Mouse (Mus musculus) MEL (cell line): ENCODE data around the gene Dqx1. TPM values are rescaled to one million over a fixed set of nuclear protein-coding genes. Genes with fewer than 3 reads are reported as not detected.
A peak's percentile ranks its signal among the peaks of the same experiment; 100 is the strongest.

Experiments used
- DNase-seq: peaks from one replicate; pipeline ENCODE4 v3.0.0; 2011; ENCODE audit warnings: low read depth, low spot score
- H3K27ac ChIP-seq: 2 replicates; pipeline ENCODE4 v1.5.1; 2012; ENCODE audit warnings: low read depth, mild to moderate bottlenecking, control low read depth, low read length, moderate library complexity; ENCODE audit not compliant: control insufficient read depth
- H3K27me3 ChIP-seq, 2 experiments: fragments of 150-350 bp in 1 of 2; sonication (generic) in 1 of 2; 2 replicates each; pipeline ENCODE4 v1.6.1; 2012; ENCODE audit warnings: low read length in 2 of 2, mild to moderate bottlenecking in 2 of 2, improper control_type of control experiment in 1 of 2, moderate library complexity in 1 of 2; ENCODE audit not compliant: insufficient read depth in 2 of 2, control insufficient read depth in 1 of 2
- H3K36me3 ChIP-seq, 2 experiments: 2 replicates each; pipeline ENCODE4 v1.6.1; 2012 to 2014; ENCODE audit warnings: low read length in 2 of 2, improper control_type of control experiment in 1 of 2, inconsistent platforms in 1 of 2, mild to moderate bottlenecking in 1 of 2; ENCODE audit not compliant: insufficient read depth in 2 of 2, control insufficient read depth in 1 of 2
- H3K4me1 ChIP-seq, 2 experiments: fragments of 150-350 bp in 1 of 2; sonication (generic) in 1 of 2; 2 replicates each; pipeline ENCODE4 v1.6.1; 2012; ENCODE audit warnings: low read length in 2 of 2, improper control_type of control experiment in 1 of 2, mild to moderate bottlenecking in 1 of 2; ENCODE audit not compliant: insufficient read depth in 2 of 2, control insufficient read depth in 1 of 2
- H3K4me3 ChIP-seq, 2 experiments: fragments of 150-350 bp in 1 of 2; sonication (generic) in 1 of 2; 2 replicates each; pipeline ENCODE4 v1.5.1; 2012; ENCODE audit warnings: low read depth in 2 of 2, low read length in 2 of 2, mild to moderate bottlenecking in 2 of 2, moderate library complexity in 2 of 2, control low read depth in 1 of 2, improper control_type of control experiment in 1 of 2; ENCODE audit not compliant: control insufficient read depth in 1 of 2, insufficient read depth in 1 of 2
- H3K79me2 ChIP-seq: 2 replicates; pipeline ENCODE4 v1.6.1; 2012; ENCODE audit warnings: mild to moderate bottlenecking, low read length, moderate library complexity; ENCODE audit not compliant: control insufficient read depth, poor library complexity, insufficient read depth
- H3K9ac ChIP-seq: 2 replicates; pipeline ENCODE4 v1.6.1; 2012; ENCODE audit warnings: low read depth, mild to moderate bottlenecking, control low read depth, low read length, moderate library complexity; ENCODE audit not compliant: control insufficient read depth, poor library complexity, severe bottlenecking
- H3K9me3 ChIP-seq: fragments of 150-350 bp; sonication (generic); replicated peaks from 2 replicates; pipeline ENCODE4 v1.6.1; 2012; ENCODE audit warnings: mild to moderate bottlenecking, low read length, improper control_type of control experiment, moderate library complexity; ENCODE audit not compliant: insufficient read depth
- CHD1 ChIP-seq: IDR thresholded peaks from 2 replicates; pipeline ENCODE4 v1.6.1; 2012; ENCODE audit warnings: low read depth, mild to moderate bottlenecking, inconsistent platforms, low read length, improper control_type of control experiment
- CHD2 ChIP-seq: IDR thresholded peaks from 2 replicates; pipeline ENCODE4 v1.6.1; 2011; ENCODE audit warnings: low read length, improper control_type of control experiment
- E2F4 ChIP-seq: IDR thresholded peaks from 2 replicates; pipeline ENCODE4 v1.6.1; 2011; ENCODE audit warnings: low read depth, low read length, improper control_type of control experiment, borderline replicate concordance
- EP300 ChIP-seq, 2 experiments: IDR thresholded peaks; 2 replicates each; pipeline ENCODE4 v1.6.1; 2011; ENCODE audit warnings: improper control_type of control experiment in 2 of 2, low read length in 2 of 2, low read depth in 1 of 2, mild to moderate bottlenecking in 1 of 2
- ETS1 ChIP-seq: IDR thresholded peaks from 2 replicates; pipeline ENCODE4 v1.6.1; 2012; ENCODE audit warnings: low read depth, mild to moderate bottlenecking, inconsistent platforms, low read length, improper control_type of control experiment, moderate library complexity
- GABPA ChIP-seq: IDR thresholded peaks from 2 replicates; pipeline ENCODE4 v1.6.1; 2012; ENCODE audit warnings: low read depth, mild to moderate bottlenecking, inconsistent platforms, low read length, improper control_type of control experiment, moderate library complexity
- GATA1 ChIP-seq: IDR thresholded peaks from 2 replicates; pipeline ENCODE4 v1.6.1; 2011; ENCODE audit warnings: low read depth, low read length, improper control_type of control experiment
- HCFC1 ChIP-seq: IDR thresholded peaks from 2 replicates; pipeline ENCODE4 v1.6.1; 2012; ENCODE audit warnings: low read depth, mild to moderate bottlenecking, inconsistent platforms, low read length, improper control_type of control experiment, moderate library complexity
- KAT2A ChIP-seq: conservative IDR thresholded peaks from 2 replicates; pipeline ENCODE4 v1.6.1; 2012; ENCODE audit warnings: low read depth, low read length, improper control_type of control experiment, inconsistent platforms
- MAFK ChIP-seq: IDR thresholded peaks from 2 replicates; pipeline ENCODE4 v1.6.1; 2011; ENCODE audit warnings: low read depth, mild to moderate bottlenecking, low read length, improper control_type of control experiment, borderline replicate concordance
- MAZ ChIP-seq: IDR thresholded peaks from 2 replicates; pipeline ENCODE4 v1.6.1; 2012; ENCODE audit warnings: low read depth, mild to moderate bottlenecking, inconsistent platforms, low read length, improper control_type of control experiment
- MEF2A ChIP-seq: IDR thresholded peaks from 2 replicates; pipeline ENCODE4 v1.6.1; 2014; ENCODE audit warnings: low read depth, mild to moderate bottlenecking, inconsistent platforms, low read length, improper control_type of control experiment; ENCODE audit not compliant: poor library complexity, insufficient replicate concordance, severe bottlenecking; ENCODE audit errors: extremely low read depth
- MYB ChIP-seq: IDR thresholded peaks from 2 replicates; pipeline ENCODE4 v1.6.1; 2011; ENCODE audit warnings: mild to moderate bottlenecking, low read depth, low read length, improper control_type of control experiment
- MYC ChIP-seq: IDR thresholded peaks from 2 replicates; pipeline ENCODE4 v1.6.1; 2011; ENCODE audit warnings: low read depth, mild to moderate bottlenecking, low read length, improper control_type of control experiment, moderate library complexity
- NELFE ChIP-seq: IDR thresholded peaks from 2 replicates; pipeline ENCODE4 v1.6.1; 2011; ENCODE audit warnings: low read depth, low read length, improper control_type of control experiment
- NRF1 ChIP-seq: IDR thresholded peaks from 2 replicates; pipeline ENCODE4 v1.6.1; 2014; ENCODE audit warnings: low read depth, mild to moderate bottlenecking, inconsistent platforms, low read length, improper control_type of control experiment, moderate library complexity; ENCODE audit not compliant: poor library complexity, insufficient read depth, severe bottlenecking
- POLR2A ChIP-seq, 2 experiments: IDR thresholded peaks; 2 replicates each; pipeline ENCODE4 v1.6.1; 2011 to 2012; ENCODE audit warnings: low read length in 2 of 2, mild to moderate bottlenecking in 2 of 2, control low read depth in 1 of 2, improper control_type of control experiment in 1 of 2, low read depth in 1 of 2, moderate library complexity in 1 of 2; ENCODE audit not compliant: control insufficient read depth in 1 of 2, insufficient read depth in 1 of 2, poor library complexity in 1 of 2
- POLR2AphosphoS2 ChIP-seq: IDR thresholded peaks from 2 replicates; pipeline ENCODE4 v1.6.1; 2011; ENCODE audit warnings: low read length, improper control_type of control experiment
- POLR2AphosphoS5 ChIP-seq: IDR thresholded peaks from 2 replicates; pipeline ENCODE4 v1.6.1; 2012; ENCODE audit warnings: low read depth, borderline replicate concordance, mild to moderate bottlenecking, inconsistent platforms, low read length, moderate library complexity, mixed read lengths
- RAD21 ChIP-seq: IDR thresholded peaks from 2 replicates; pipeline ENCODE4 v1.6.1; 2011; ENCODE audit warnings: mild to moderate bottlenecking, low read depth, low read length, improper control_type of control experiment
- SIN3A ChIP-seq: IDR thresholded peaks from 2 replicates; pipeline ENCODE4 v1.6.1; 2012; ENCODE audit warnings: low read length, improper control_type of control experiment, inconsistent platforms
- SMC3 ChIP-seq: IDR thresholded peaks from 2 replicates; pipeline ENCODE4 v1.6.1; 2011; ENCODE audit warnings: low read depth, low read length, improper control_type of control experiment
- TBP ChIP-seq: IDR thresholded peaks from 2 replicates; pipeline ENCODE4 v1.8.0; 2011; ENCODE audit warnings: low read depth, low read length, improper control_type of control experiment
- TCF12 ChIP-seq: IDR thresholded peaks from 2 replicates; pipeline ENCODE4 v1.6.1; 2014; ENCODE audit warnings: low read depth, mild to moderate bottlenecking, inconsistent platforms, low read length, improper control_type of control experiment, moderate library complexity
- UBTF ChIP-seq: IDR thresholded peaks from 2 replicates; pipeline ENCODE4 v1.6.1; 2012; ENCODE audit warnings: low read depth, mild to moderate bottlenecking, inconsistent platforms, low read length, improper control_type of control experiment, moderate library complexity, borderline replicate concordance; ENCODE audit not compliant: insufficient read depth
- USF1 ChIP-seq: IDR thresholded peaks from 2 replicates; pipeline ENCODE4 v1.6.1; 2014; ENCODE audit warnings: low read depth, mild to moderate bottlenecking, inconsistent platforms, low read length, improper control_type of control experiment, moderate library complexity
- USF2 ChIP-seq, 2 experiments: IDR thresholded peaks; 2 replicates each; pipeline ENCODE4 v1.6.1; 2011 to 2012; ENCODE audit warnings: improper control_type of control experiment in 2 of 2, low read length in 2 of 2, borderline replicate concordance in 1 of 2, inconsistent platforms in 1 of 2, low read depth in 1 of 2, mild to moderate bottlenecking in 1 of 2; ENCODE audit not compliant: insufficient read depth in 1 of 2
- ZC3H11A ChIP-seq: IDR thresholded peaks from 2 replicates; pipeline ENCODE4 v1.6.1; 2012; ENCODE audit warnings: low read depth, mild to moderate bottlenecking, inconsistent platforms, low read length, improper control_type of control experiment
- ZMIZ1 ChIP-seq: IDR thresholded peaks from 2 replicates; pipeline ENCODE4 v1.6.1; 2012; ENCODE audit warnings: low read depth, mild to moderate bottlenecking, inconsistent platforms, low read length, improper control_type of control experiment, moderate library complexity
- polyA plus RNA-seq, 2 experiments: library from polyadenylated mRNA; stranded (reverse) in 1 of 2; unstranded in 1 of 2; fragments of >175 nt in 1 of 2; fragments of >200 nt in 1 of 2; gene quantifications; 2 replicates each; pipeline versions ENCODE4 v1.2.1 to v1.2.4; 2012; ENCODE audit warnings: low replicate concordance in 2 of 2, low read depth in 1 of 2; ENCODE audit not compliant: insufficient read length in 2 of 2, insufficient read depth in 1 of 2, missing spikeins in 1 of 2
- total RNA-seq: library from RNA; depleted of rRNA; stranded (reverse); fragments of 300-350 nt; gene quantifications from 2 replicates; pipeline ENCODE4 v1.2.3, GENCODE M21; 2012

Gene Dqx1
- total and polyA plus RNA-seq, 3 experiments = 1.3 to 3.4 TPM; not detected in 1

DNA sequence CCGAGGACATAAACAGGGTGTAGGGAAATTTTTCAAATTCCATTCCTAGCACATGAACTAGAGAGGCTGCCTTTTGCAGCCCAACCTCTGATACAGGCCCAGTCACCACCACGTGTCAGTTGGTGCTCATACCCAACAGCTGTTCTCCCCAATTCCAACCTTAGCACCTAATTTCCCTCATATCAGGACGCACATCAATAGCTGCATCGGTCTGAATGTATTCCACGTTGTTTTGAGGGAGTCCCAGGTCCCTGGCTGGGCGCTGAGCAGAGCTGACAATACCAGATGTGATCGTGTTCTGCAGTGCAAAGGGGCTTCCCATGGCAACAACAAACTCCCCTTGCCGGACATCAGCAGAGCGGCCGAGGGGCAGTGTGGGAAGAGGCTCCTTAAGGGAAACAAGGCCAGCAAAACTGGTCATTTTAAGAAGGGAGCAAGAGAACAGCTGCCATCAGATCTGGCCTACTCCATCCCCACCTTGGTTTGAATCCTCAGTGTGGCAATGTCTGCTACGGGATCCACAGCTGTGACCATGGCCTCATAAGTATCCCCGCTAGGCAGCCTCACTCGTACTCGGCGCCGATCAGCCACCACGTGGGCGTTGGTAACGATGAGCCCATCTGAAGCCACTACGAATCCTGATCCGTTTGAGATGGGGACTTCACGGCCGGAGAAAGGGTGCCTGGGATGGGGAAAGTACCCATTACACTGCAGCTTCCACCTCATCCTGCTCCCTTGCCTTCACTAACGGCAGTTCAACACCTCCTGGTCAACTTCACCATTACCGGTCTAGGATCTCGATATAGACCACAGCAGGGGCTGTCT, 4.3 kb upstream of the Dqx1 start (continued):
- TF ChIP-seq CHD2 = no peak
- no peak for TF ChIP-seq POLR2AphosphoS5
- TF ChIP-seq ETS1 = no peak
- TF ChIP-seq GATA1 = no peak
- TF ChIP-seq EP300 (IDR thresholded peaks at IDR 0.05; ENCODE audit: low read depth in 1 of 2, low read length in 2 of 2) = no peak
- TF ChIP-seq UBTF = no peak; the same call in 1 of the 2 replicates
- TF ChIP-seq, all 39 proteins: peak for 5

DNA sequence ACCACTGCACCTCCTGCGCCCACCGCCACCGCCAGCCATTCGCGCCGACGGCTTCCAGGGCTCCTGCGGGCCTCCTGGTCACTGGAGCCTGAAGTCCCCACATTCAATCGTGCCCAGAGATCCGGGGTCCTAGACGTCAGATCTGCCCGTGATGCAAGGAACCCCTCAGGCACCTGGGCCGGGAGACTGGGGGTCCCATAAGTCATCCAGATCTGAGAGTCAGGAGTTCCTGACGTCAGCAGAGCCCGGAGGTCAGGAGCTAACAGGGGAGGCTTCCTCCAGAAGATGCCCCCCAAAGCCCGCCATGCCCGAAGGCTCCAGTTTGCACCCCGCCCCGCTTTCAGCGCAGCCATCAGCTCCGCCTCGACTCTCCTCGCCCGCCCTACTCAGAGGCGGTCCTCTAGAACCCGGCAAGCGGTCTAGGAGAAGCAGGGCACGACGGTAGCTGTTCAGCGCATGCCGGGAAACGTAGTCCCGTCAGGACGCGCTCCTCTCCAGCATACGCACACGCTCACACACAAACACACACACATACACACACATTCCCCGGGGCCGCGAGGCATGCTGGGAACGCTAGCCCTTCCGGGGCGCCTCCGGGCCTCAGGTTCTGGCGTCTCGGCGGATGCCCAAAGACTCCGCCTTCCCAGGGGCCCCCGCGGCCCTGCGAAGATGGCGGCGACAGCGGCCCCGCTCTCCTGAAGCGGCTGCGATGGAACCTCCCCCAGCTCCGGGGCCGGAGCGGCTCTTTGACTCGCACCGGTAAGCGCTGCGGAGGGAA, 3.4 kb upstream of the Dqx1 start, which contains the start of gene Aup1:
Aup1 (plus strand) TSS at position 448 of the 778 bp plus-strand sequence.
- peaks cover 41% of the 10 kb centered on the region for H3K79me2 ChIP-seq
- peak within 1 kb of the TSS; percentile 68 to 87 for H3K4me3 ChIP-seq
- no peaks in the 10 kb centered on the region for H3K9me3 ChIP-seq
- H3K36me3 ChIP-seq = peaks cover 0 to 14% of the 10 kb centered on the region in 2 experiments
- peak within 1 kb of the TSS; percentile 97 for H3K9ac ChIP-seq
- DNase-seq = peak; percentile 99
- peaks cover 0 to 18% of the 10 kb centered on the region in 2 experiments; a peak in 3 of 4 replicates for H3K4me1 ChIP-seq
- H3K27ac ChIP-seq = peak within 1 kb of the TSS; percentile 75
- no peaks in the 10 kb centered on the region for H3K27me3 ChIP-seq
- no peak for TF ChIP-seq GABPA
- no peak for TF ChIP-seq POLR2AphosphoS5
- TF ChIP-seq UBTF = no peak
- peak; percentile 51; the same call in 1 of the 2 replicates for TF ChIP-seq USF1
- peak; percentile 74 for TF ChIP-seq ZMIZ1
- peak; percentile 95 for TF ChIP-seq SIN3A
- peak; percentile 86 for TF ChIP-seq TCF12
- TF ChIP-seq MYB = no peak
- TF ChIP-seq POLR2AphosphoS2 = peak; percentile 81
- peak; percentile 90 for TF ChIP-seq NELFE
- no peak for TF ChIP-seq MAFK
- peak; percentile 95 for TF ChIP-seq MYC
- TF ChIP-seq EP300 (IDR thresholded peaks at IDR 0.05; ENCODE audit: low read depth in 1 of 2, low read length in 2 of 2) = 0 out of 4 replicates have a peak, but pooled peaks of 1 of the 2 experiments have one; percentile 34
- TF ChIP-seq MAZ = peak; percentile 88
- peak; percentile 68; the same call in 1 of the 2 replicates for TF ChIP-seq MEF2A
- TF ChIP-seq POLR2A (IDR thresholded peaks at IDR 0.05; ENCODE audit: control insufficient read depth in 1 of 2, insufficient read depth in 1 of 2, low read depth in 1 of 2, low read length in 2 of 2, poor library complexity in 1 of 2) = peak; percentile 63 to 82; a peak in 3 of 4 replicates
- TF ChIP-seq GATA1 = no peak
- peak; percentile 99 for TF ChIP-seq HCFC1
- peak; percentile 96 for TF ChIP-seq KAT2A
- no peak for TF ChIP-seq CHD2
- TF ChIP-seq ZC3H11A = no peak
- 0 out of 2 replicates have a peak, but pooled peaks have one; percentile 45 for TF ChIP-seq CHD1
- TF ChIP-seq ETS1 = peak; percentile 76
- peak; percentile 85 for TF ChIP-seq TBP
- no peak for TF ChIP-seq SMC3
- no peak for TF ChIP-seq RAD21
- peak; percentile 56; the same call in 1 of the 2 replicates for TF ChIP-seq NRF1
- TF ChIP-seq USF2 (IDR thresholded peaks at IDR 0.05; ENCODE audit: borderline replicate concordance in 1 of 2, insufficient read depth in 1 of 2, low read depth in 1 of 2, low read length in 2 of 2) = no peak
- 0 out of 2 replicates have a peak, but pooled peaks have one; percentile 82 for TF ChIP-seq E2F4
